Mouse (Mus musculus) mouse trophoblast stem cell (cell line): ENCODE data around the gene Rer1.

Experiments
- in situ Hi-C, 2 experiments: fragments of 300-500 bp; cut with MseI, MboI; formaldehyde crosslinking; loops; 2 replicates in 1 of 2; 3 replicates in 1 of 2; pipeline ENCODE4 v1.15.1; 2025

Gene Rer1

DNA sequence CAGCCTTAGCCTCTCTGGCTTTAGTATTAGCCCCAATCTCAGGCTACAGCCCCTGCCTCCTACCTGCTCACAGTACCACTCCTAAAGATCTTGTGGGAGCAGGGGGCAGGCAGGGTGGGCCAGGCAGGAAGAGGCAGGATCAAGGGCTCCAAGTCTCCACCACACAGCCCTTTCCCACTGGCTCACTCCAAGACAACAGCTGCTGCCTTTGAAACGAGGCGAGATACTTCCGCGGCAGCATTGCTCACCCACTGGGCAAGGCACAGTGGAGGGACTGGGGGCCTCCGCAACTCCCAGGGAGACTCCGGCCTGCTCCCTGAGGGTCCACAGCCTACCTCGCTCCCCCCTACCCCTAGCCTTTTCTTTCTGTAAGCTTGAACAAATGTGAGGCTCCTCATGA is 52.0 kb downstream of the Rer1 start:
- in situ Hi-C loops: no loop called here

DNA sequence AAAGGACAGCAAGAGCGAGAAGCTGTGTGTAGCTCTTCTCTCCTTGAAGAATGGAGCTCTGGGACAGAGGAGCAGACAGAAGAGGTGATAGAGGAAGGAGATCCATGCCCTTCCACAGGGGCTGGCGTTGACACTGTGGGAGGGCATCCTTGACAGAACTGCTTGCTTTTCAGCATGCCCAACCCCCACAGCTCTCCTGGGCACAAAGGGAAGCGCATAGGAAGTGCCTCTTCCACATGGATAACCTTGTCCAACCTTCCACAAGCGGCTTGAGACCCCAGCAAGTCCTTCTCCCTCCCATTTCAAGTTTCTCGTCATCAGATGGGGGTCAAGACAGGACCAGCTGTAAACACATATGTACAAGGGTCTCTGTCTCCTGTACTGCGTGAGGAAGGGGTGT is 53.1 kb downstream of the Rer1 start:
- in situ Hi-C loops: no loop called here

DNA sequence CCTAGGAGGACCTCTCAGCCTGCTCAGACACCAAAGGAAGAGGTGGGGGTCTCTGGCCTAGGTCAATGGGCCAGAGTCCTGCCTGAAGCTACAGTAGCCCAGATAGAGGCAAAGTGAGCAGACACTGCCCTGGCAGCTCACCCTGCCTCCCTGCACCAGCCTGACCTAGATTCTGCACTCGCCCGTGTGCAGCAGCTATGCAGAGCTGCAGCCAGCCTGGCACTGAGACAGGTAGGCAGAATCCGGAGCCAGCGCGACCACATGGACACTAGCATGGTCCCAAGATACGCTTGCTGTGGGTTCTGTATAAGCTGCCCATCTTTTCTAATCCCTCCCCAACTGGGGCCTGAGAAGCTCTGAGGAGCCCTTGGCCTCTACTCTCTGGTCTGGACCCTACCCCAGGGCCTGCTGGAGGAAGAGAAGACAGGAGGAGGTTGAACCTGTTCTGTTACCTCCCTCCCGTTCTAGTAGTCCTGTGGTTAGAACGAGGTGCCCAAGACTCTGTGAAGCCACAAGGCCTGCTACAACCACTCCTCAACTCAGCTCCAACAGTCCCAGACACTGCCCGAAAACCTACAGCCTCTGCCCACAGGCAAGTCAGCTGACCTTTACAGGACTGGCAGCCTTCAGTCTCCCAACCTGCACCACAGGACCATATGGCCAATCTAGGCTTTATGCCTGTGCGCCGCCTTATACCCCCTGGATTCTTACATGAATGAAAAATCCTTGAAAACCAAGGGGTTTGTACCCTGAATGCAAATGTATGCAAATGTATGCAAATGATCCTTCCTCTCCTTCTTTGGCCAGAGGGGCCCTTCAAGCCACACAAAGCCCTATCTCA is 61.8 kb downstream of the Rer1 start:
- in situ Hi-C loops: no loop called here
